Mouse (Mus musculus) midbrain, embryonic 16.5 days (tissue): Measurements from ENCODE around the gene Arhgap32. TPM values are rescaled to one million over a fixed set of nuclear protein-coding genes. Genes with fewer than 3 reads are reported as not detected.

Source experiments
- ATAC-seq: fragments of 200-750 bp; cut with Nextera tagmentation; 2 replicates; pipeline ENCODE4 v1.8.0; 2017; ENCODE audit warnings: moderate TSS enrichment
- H3K27ac ChIP-seq: fragments of 300-500 bp; sonication (generic); 2 replicates; pipeline ENCODE4 v1.5.1; 2014; ENCODE audit warnings: mild to moderate bottlenecking, low read length, mixed read lengths
- H3K27me3 ChIP-seq: fragments of 300-500 bp; sonication (generic); 2 replicates; pipeline ENCODE4 v1.6.1; 2014; ENCODE audit warnings: low read depth, low read length, mixed read lengths; ENCODE audit not compliant: control insufficient read depth, insufficient read depth
- H3K36me3 ChIP-seq: fragments of 300-500 bp; sonication (generic); 2 replicates; pipeline ENCODE4 v1.6.1; 2014; ENCODE audit warnings: mild to moderate bottlenecking, low read length, moderate library complexity, mixed read lengths; ENCODE audit not compliant: control insufficient read depth, insufficient read depth
- H3K4me1 ChIP-seq: fragments of 300-500 bp; sonication (generic); 2 replicates; pipeline ENCODE4 v1.6.1; 2014; ENCODE audit warnings: mild to moderate bottlenecking, low read length, mixed read lengths; ENCODE audit not compliant: control insufficient read depth, insufficient read depth
- H3K4me2 ChIP-seq: fragments of 300-500 bp; sonication (generic); 2 replicates; pipeline ENCODE4 v1.6.1; 2014; ENCODE audit warnings: mild to moderate bottlenecking, low read length, mixed read lengths
- H3K4me3 ChIP-seq: fragments of 300-500 bp; sonication (generic); 2 replicates; pipeline ENCODE4 v1.5.1; 2014; ENCODE audit warnings: low read depth, mild to moderate bottlenecking, low read length, moderate library complexity, mixed read lengths
- H3K9ac ChIP-seq: fragments of 300-500 bp; sonication (generic); 2 replicates; pipeline ENCODE4 v1.6.1; 2014; ENCODE audit warnings: low read depth, low read length, mixed read lengths
- H3K9me3 ChIP-seq: fragments of 300-500 bp; sonication (generic); replicated peaks from 2 replicates; pipeline ENCODE4 v1.6.1; 2014; ENCODE audit warnings: mild to moderate bottlenecking, low read length, mixed read lengths; ENCODE audit not compliant: control insufficient read depth, poor library complexity, severe bottlenecking
- WGBS: fragments of 180-500 bp; shearing (Covaris S2); extraction: QIAGEN DNeasy Blood & Tissue Kit; methylation state at CpG from one replicate; pipeline ENCODE4 v1.1.7; 2014; 5-methylcytosine and 5-hydroxymethylcytosine counted together
- polyA plus RNA-seq: library from polyadenylated mRNA; unstranded; fragments of >200 nt; fragmentation: Nextera tagmentation; extraction: Ambion mirVana; gene quantifications from 2 replicates; pipeline ENCODE4 v1.2.1, GENCODE M21; 2015

Gene Arhgap32
- polyA plus RNA-seq, 1 experiment from 2014 or later = 11.3 TPM

GRCm38 (mm10) chr9:32246123-32246716, 130.3 kb downstream of the Arhgap32 start:
- H3K36me3 ChIP-seq = peaks cover 10% of the 10 kb centered on the region
- WGBS = 47% methylated on average over 6 of the region's 6 CpGs

GRCm38 (mm10) chr9:32250486-32250885, 134.6 kb downstream of the Arhgap32 start:
- WGBS = 82% methylated on average over 4 of the region's 4 CpGs
- no peaks in the 10 kb centered on the region for H3K27me3 ChIP-seq
- no peaks in the 10 kb centered on the region for H3K9me3 ChIP-seq
- H3K9ac ChIP-seq = no peak overlapping the region
- H3K4me1 ChIP-seq = peaks cover 6% of the 10 kb centered on the region; the same call in 1 of the 2 replicates
- no peak overlapping the region for H3K27ac ChIP-seq
- H3K4me3 ChIP-seq = no peak overlapping the region
- no peak overlapping the region for H3K4me2 ChIP-seq
- no peak for ATAC-seq
- H3K36me3 ChIP-seq = peaks cover 20% of the 10 kb centered on the region

More at GRCm38 (mm10) chr9:32246123-32246716, 130.3 kb downstream of the Arhgap32 start:
- H3K27ac ChIP-seq = no peak overlapping the region
- H3K27me3 ChIP-seq = no peaks in the 10 kb centered on the region
- H3K4me2 ChIP-seq = no peak overlapping the region
- H3K4me1 ChIP-seq = peaks cover 6% of the 10 kb centered on the region; the same call in 1 of the 2 replicates
- no peak overlapping the region for H3K4me3 ChIP-seq
- no peak overlapping the region for H3K9ac ChIP-seq
- H3K9me3 ChIP-seq = no peaks in the 10 kb centered on the region
- peak; percentile 21; the same call in 1 of the 2 replicates for ATAC-seq

- Histone ChIP-seq H3K4me3 (no peak overlapping the region), H3K36me3 (peaks cover 36% of the 10 kb centered on the region), H3K27ac (no peak overlapping the region), H3K9ac (no peak overlapping the region), H3K27me3 (no peaks in the 10 kb centered on the region), H3K4me1 (no peaks in the 10 kb centered on the region), H3K9me3 (no peaks in the 10 kb centered on the region), H3K4me2 (no peak overlapping the region)
- WGBS = 94% methylated on average over 4 of the region's 4 CpGs
- no peak for ATAC-seq
Observed at GRCm38 (mm10) chr9:32253721-32254120, 137.8 kb downstream of the Arhgap32 start.

- Histone ChIP-seq H3K9me3 (no peaks in the 10 kb centered on the region), H3K27ac (no peak overlapping the region), H3K36me3 (peaks cover 46% of the 10 kb centered on the region), H3K9ac (no peak overlapping the region), H3K4me1 (no peaks in the 10 kb centered on the region), H3K27me3 (no peaks in the 10 kb centered on the region), H3K4me3 (no peak overlapping the region), H3K4me2 (no peak overlapping the region)
- 67% methylated on average over 8 of the region's 8 CpGs for WGBS
- no peak for ATAC-seq
Observed at GRCm38 (mm10) chr9:32257365-32257764, 141.4 kb downstream of the Arhgap32 start.

- H3K4me1 ChIP-seq = no peaks in the 10 kb centered on the region
Observed at GRCm38 (mm10) chr9:32257882-32258281, 141.9 kb downstream of the Arhgap32 start.

GRCm38 (mm10) chr9:32271896-32272444, 156.0 kb downstream of the Arhgap32 start:
- H3K4me3 ChIP-seq = no peak overlapping the region
- ATAC-seq = peak; percentile 81
- H3K9ac ChIP-seq = no peak overlapping the region
- no peaks in the 10 kb centered on the region; the same call in 1 of the 2 replicates for H3K27me3 ChIP-seq
- H3K4me2 ChIP-seq = no peak overlapping the region
- WGBS = 14% methylated on average over 5 of the region's 5 CpGs
- 0 out of 2 replicates have a peak, but pooled peaks cover 3% of the 10 kb centered on the region for H3K9me3 ChIP-seq
- H3K36me3 ChIP-seq = no peaks in the 10 kb centered on the region
- H3K4me1 ChIP-seq = no peaks in the 10 kb centered on the region
- no peak overlapping the region for H3K27ac ChIP-seq

More at GRCm38 (mm10) chr9:32257882-32258281, 141.9 kb downstream of the Arhgap32 start:
- H3K27me3 ChIP-seq = no peaks in the 10 kb centered on the region
- H3K9me3 ChIP-seq = no peaks in the 10 kb centered on the region
- no peak overlapping the region for H3K4me2 ChIP-seq
- 78% methylated on average over 2 of the region's 2 CpGs for WGBS
- H3K36me3 ChIP-seq = peaks cover 46% of the 10 kb centered on the region
- H3K9ac ChIP-seq = no peak overlapping the region
- no peak for ATAC-seq
- no peak overlapping the region for H3K27ac ChIP-seq
- H3K4me3 ChIP-seq = no peak overlapping the region

GRCm38 (mm10) chr9:32278052-32278451, 162.1 kb downstream of the Arhgap32 start:
- no peak for ATAC-seq
- 0 out of 2 replicates have a peak, but pooled peaks cover 3% of the 10 kb centered on the region for H3K9me3 ChIP-seq
- no peak overlapping the region for H3K9ac ChIP-seq
- WGBS = 79% methylated on average over 5 of the region's 5 CpGs
- no peak overlapping the region for H3K27ac ChIP-seq
- no peaks in the 10 kb centered on the region for H3K36me3 ChIP-seq
- no peak overlapping the region for H3K4me3 ChIP-seq
- no peak overlapping the region for H3K4me2 ChIP-seq
- H3K4me1 ChIP-seq = no peaks in the 10 kb centered on the region
- H3K27me3 ChIP-seq = no peaks in the 10 kb centered on the region

GRCm38 (mm10) chr9:32279789-32280188, 163.9 kb downstream of the Arhgap32 start:
- Histone ChIP-seq H3K27ac (no peak overlapping the region), H3K9ac (no peak overlapping the region), H3K9me3 (no peaks in the 10 kb centered on the region), H3K4me1 (no peaks in the 10 kb centered on the region), H3K36me3 (no peaks in the 10 kb centered on the region), H3K4me3 (no peak overlapping the region), H3K4me2 (no peak overlapping the region), H3K27me3 (no peaks in the 10 kb centered on the region)
- ATAC-seq = no peak
- WGBS = 71% methylated on average over 3 of the region's 3 CpGs

GRCm38 (mm10) chr9:32280456-32280855, 164.5 kb downstream of the Arhgap32 start:
- Histone ChIP-seq H3K27me3 (no peaks in the 10 kb centered on the region), H3K36me3 (no peaks in the 10 kb centered on the region), H3K4me2 (no peak overlapping the region), H3K9ac (no peak overlapping the region), H3K27ac (no peak overlapping the region), H3K4me1 (no peaks in the 10 kb centered on the region), H3K9me3 (no peaks in the 10 kb centered on the region), H3K4me3 (no peak overlapping the region)
- 94% methylated on average over 5 of the region's 5 CpGs for WGBS
- ATAC-seq = no peak
